Mouse (Mus musculus) cerebellum, adult 2 months (tissue): ENCODE results near the gene Amh.

Source experiments
- CTCF ChIP-seq: fragments of 200-500 bp; IDR thresholded peaks from 2 replicates; pipeline ENCODE4 v1.5.1; 2011; ENCODE audit warnings: low read depth, mild to moderate bottlenecking, control low read depth, low read length, moderate library complexity, borderline replicate concordance; ENCODE audit not compliant: insufficient read depth
- POLR2A ChIP-seq: fragments of 200-500 bp; IDR thresholded peaks from 2 replicates; pipeline ENCODE4 v1.6.1; 2011; ENCODE audit warnings: low read length, control low read depth, borderline replicate concordance; ENCODE audit not compliant: insufficient read depth

- TF ChIP-seq CTCF (no peak), POLR2A (no peak)
Measured at GRCm38 (mm10) chr10:80808985-80809632, 4.1 kb downstream of the Amh start.
